Mouse (Mus musculus) C2C12 (cell line): ENCODE data around the gene Tex12. TPM values are rescaled to one million over a fixed set of nuclear protein-coding genes. Genes with fewer than 3 reads are reported as not detected.
A peak's percentile ranks its signal among the peaks of the same experiment; 100 is the strongest.

Experiments
- H3K27me3 ChIP-seq: one replicate; pipeline ENCODE4 v1.6.1; 2011; ENCODE audit not compliant: control insufficient read depth, insufficient read depth, insufficient read length
- H3K36me3 ChIP-seq: one replicate; pipeline ENCODE4 v1.6.1; 2011; ENCODE audit not compliant: control insufficient read depth, insufficient read depth
- H3K4me3 ChIP-seq: one replicate; pipeline ENCODE4 v1.5.1; 2011; ENCODE audit warnings: mild to moderate bottlenecking, control low read depth; ENCODE audit not compliant: poor library complexity, insufficient read depth, severe bottlenecking
- H3K79me2 ChIP-seq: one replicate; pipeline ENCODE4 v1.6.1; 2011; ENCODE audit not compliant: control insufficient read depth, insufficient read depth
- H3K79me3 ChIP-seq: one replicate; pipeline ENCODE4 v1.6.1; 2011; ENCODE audit warnings: low read depth, control low read depth
- H3ac ChIP-seq: one replicate; pipeline ENCODE3; 2011; ENCODE audit warnings: low read depth; ENCODE audit not compliant: control insufficient read depth, insufficient read length
- CEBPB ChIP-seq: IDR thresholded peaks from one replicate; pipeline ENCODE4 v1.6.1; 2011; ENCODE audit warnings: low read depth, mild to moderate bottlenecking, control low read depth, moderate library complexity
- CTCF ChIP-seq: IDR thresholded peaks from one replicate; pipeline ENCODE4 v1.5.1; 2011; ENCODE audit not compliant: control insufficient read depth, insufficient read depth, insufficient read length
- FOSL1 ChIP-seq: IDR thresholded peaks from one replicate; pipeline ENCODE4 v1.8.0; 2011; ENCODE audit warnings: mild to moderate bottlenecking, low read length; ENCODE audit not compliant: poor library complexity, insufficient read depth, severe bottlenecking
- MAX ChIP-seq: IDR thresholded peaks from one replicate; pipeline ENCODE4 v1.6.1; 2011; ENCODE audit warnings: mild to moderate bottlenecking, control low read depth
- MYOD1 ChIP-seq: IDR thresholded peaks from one replicate; pipeline ENCODE4 v1.6.1; 2011; ENCODE audit warnings: low read depth; ENCODE audit not compliant: control insufficient read depth, insufficient read length
- MYOG ChIP-seq: IDR thresholded peaks from one replicate; pipeline ENCODE4 v1.6.1; 2011; ENCODE audit not compliant: control insufficient read depth, insufficient read length; ENCODE audit errors: extremely low read depth
- USF1 ChIP-seq: IDR thresholded peaks from one replicate; pipeline ENCODE4 v1.6.1; 2011; ENCODE audit warnings: low read depth, mild to moderate bottlenecking, control low read depth, moderate library complexity
- polyA plus RNA-seq: library from polyadenylated mRNA; unstranded; fragments of >200 nt; fragmentation: generic; extraction: Trizol; gene quantifications from one replicate; pipeline ENCODE4 v1.2.1, GENCODE M21; 2012; ENCODE audit warnings: missing spikeins

The Tex12 gene
- polyA plus RNA-seq, 1 experiment = not detected

DNA sequence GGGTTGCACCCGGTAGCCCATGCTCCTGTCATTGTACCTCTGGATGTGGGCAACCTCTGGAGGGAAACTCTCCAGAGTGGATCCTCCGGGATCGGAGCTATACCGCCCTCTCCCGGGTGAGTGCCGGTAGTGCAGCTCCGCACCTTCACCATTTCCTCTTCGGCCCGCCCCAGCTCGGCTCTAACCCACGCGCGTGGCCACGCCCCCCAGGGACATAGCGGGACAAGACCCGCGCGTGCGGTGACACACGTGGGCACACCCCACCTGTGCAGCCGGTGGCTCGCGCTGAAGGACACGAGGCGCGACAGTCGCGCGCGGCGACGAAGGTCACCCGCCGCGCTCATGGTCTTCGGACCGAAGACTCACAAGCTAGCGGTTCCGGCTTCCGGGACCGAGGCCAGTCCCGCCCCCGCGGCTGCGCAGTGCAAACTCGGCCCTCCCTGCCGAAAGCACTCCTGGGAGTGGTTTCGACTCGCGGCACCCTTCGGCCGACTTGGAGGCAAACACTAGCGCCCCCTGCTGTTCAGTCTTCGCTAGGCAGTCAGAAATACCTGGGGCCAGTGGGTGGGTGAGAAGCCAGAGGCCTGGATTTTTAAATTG is 32.7 kb downstream of the Tex12 start, which contains the start of gene Pts:
Gene Pts (minus strand): TSS at position 432 of the 600 bp plus-strand sequence.
- no peaks in the 10 kb centered on the region for H3K27me3 ChIP-seq
- peak within 1 kb of the TSS; percentile 39 for H3K4me3 ChIP-seq
- H3K79me2 ChIP-seq = peaks cover 11% of the 10 kb centered on the region
- H3K36me3 ChIP-seq = no peaks in the 10 kb centered on the region
- no peaks in the 10 kb centered on the region for H3K79me3 ChIP-seq
- peak within 1 kb of the TSS; percentile 97 for H3ac ChIP-seq
- TF ChIP-seq USF1 (no peak), MAX (peak; percentile 65), CTCF (peak; percentile 84)

GRCm38 (mm10) chr9:50527860-50528259 is 33.3 kb downstream of the Tex12 start:
- H3K36me3 ChIP-seq = no peaks in the 10 kb centered on the region
- TF ChIP-seq MYOG = no peak
- no peak for TF ChIP-seq USF1
- TF ChIP-seq MAX = no peak
- no peak for TF ChIP-seq CTCF
- TF ChIP-seq FOSL1 = no peak
- TF ChIP-seq CEBPB = no peak
- TF ChIP-seq MYOD1 = no peak
- H3K79me2 ChIP-seq = peaks cover 11% of the 10 kb centered on the region
- H3K4me3 ChIP-seq = peak overlapping the region; percentile 39
- peak overlapping the region; percentile 2 for H3ac ChIP-seq
- H3K79me3 ChIP-seq = no peaks in the 10 kb centered on the region
- H3K27me3 ChIP-seq = no peaks in the 10 kb centered on the region

GRCm38 (mm10) chr9:50525585-50525984 is 35.5 kb downstream of the Tex12 start:
- H3K4me3 ChIP-seq = no peak overlapping the region

GRCm38 (mm10) chr9:50524936-50525335 is 36.2 kb downstream of the Tex12 start:
- no peaks in the 10 kb centered on the region for H3K27me3 ChIP-seq
- no peak overlapping the region for H3ac ChIP-seq
- TF ChIP-seq MAX = no peak
- TF ChIP-seq CEBPB = no peak
- no peak for TF ChIP-seq CTCF
- TF ChIP-seq USF1 = no peak
- no peak for TF ChIP-seq MYOG
- no peak for TF ChIP-seq MYOD1
- TF ChIP-seq FOSL1 = no peak
- H3K36me3 ChIP-seq = no peaks in the 10 kb centered on the region
- no peak overlapping the region for H3K4me3 ChIP-seq
- peaks cover 11% of the 10 kb centered on the region for H3K79me2 ChIP-seq
- H3K79me3 ChIP-seq = no peaks in the 10 kb centered on the region

More at GRCm38 (mm10) chr9:50525585-50525984, 35.5 kb downstream of the Tex12 start:
- H3K27me3 ChIP-seq = no peaks in the 10 kb centered on the region
- H3K36me3 ChIP-seq = no peaks in the 10 kb centered on the region
- peaks cover 11% of the 10 kb centered on the region for H3K79me2 ChIP-seq
- H3K79me3 ChIP-seq = no peaks in the 10 kb centered on the region
- no peak overlapping the region for H3ac ChIP-seq
- no peak for TF ChIP-seq MYOG
- no peak for TF ChIP-seq USF1
- TF ChIP-seq MYOD1 = no peak
- TF ChIP-seq MAX = no peak
- TF ChIP-seq CTCF = no peak
- no peak for TF ChIP-seq CEBPB
- no peak for TF ChIP-seq FOSL1

- Histone ChIP-seq H3K79me2 (peaks cover 7% of the 10 kb centered on the region), H3ac (no peak overlapping the region), H3K27me3 (no peaks in the 10 kb centered on the region), H3K79me3 (no peaks in the 10 kb centered on the region), H3K4me3 (no peak overlapping the region), H3K36me3 (no peaks in the 10 kb centered on the region)
- no peak for TF ChIP-seq MYOD1
- TF ChIP-seq MYOG = no peak
- no peak for TF ChIP-seq CTCF
- TF ChIP-seq FOSL1 = no peak
- no peak for TF ChIP-seq CEBPB
- no peak for TF ChIP-seq USF1
Observed at GRCm38 (mm10) chr9:50522574-50522973, 38.6 kb downstream of the Tex12 start.

DNA sequence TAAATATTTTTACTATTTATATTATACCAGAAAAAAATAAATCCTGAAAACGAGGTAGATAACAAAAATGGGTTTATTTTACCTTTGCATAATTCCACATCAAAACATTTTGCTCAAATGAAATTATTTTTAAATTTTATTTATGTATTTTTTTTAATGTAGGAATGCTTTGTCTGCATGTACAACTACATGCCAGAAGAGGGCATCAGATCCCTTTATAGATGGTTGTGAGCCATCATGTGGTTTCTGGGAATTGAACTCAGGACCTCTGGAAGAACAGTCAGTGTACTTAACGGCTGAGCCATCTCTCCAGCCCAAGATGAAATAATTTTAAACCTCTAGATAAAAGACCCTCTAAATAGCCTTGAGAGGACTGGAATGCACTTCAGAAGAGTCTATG is 39.6 kb downstream of the Tex12 start:
- no peak overlapping the region for H3K4me3 ChIP-seq
- no peaks in the 10 kb centered on the region for H3K36me3 ChIP-seq
- H3K79me3 ChIP-seq = no peaks in the 10 kb centered on the region
- no peak overlapping the region for H3ac ChIP-seq
- H3K27me3 ChIP-seq = no peaks in the 10 kb centered on the region
- H3K79me2 ChIP-seq = no peaks in the 10 kb centered on the region
- no peak for TF ChIP-seq MYOD1
- no peak for TF ChIP-seq USF1
- no peak for TF ChIP-seq MYOG
- no peak for TF ChIP-seq CEBPB
- TF ChIP-seq CTCF = no peak
- TF ChIP-seq MAX = no peak
- no peak for TF ChIP-seq FOSL1
